ENCODE assay signal across 13 mouse cellular contexts in the genomic region with DNA sequence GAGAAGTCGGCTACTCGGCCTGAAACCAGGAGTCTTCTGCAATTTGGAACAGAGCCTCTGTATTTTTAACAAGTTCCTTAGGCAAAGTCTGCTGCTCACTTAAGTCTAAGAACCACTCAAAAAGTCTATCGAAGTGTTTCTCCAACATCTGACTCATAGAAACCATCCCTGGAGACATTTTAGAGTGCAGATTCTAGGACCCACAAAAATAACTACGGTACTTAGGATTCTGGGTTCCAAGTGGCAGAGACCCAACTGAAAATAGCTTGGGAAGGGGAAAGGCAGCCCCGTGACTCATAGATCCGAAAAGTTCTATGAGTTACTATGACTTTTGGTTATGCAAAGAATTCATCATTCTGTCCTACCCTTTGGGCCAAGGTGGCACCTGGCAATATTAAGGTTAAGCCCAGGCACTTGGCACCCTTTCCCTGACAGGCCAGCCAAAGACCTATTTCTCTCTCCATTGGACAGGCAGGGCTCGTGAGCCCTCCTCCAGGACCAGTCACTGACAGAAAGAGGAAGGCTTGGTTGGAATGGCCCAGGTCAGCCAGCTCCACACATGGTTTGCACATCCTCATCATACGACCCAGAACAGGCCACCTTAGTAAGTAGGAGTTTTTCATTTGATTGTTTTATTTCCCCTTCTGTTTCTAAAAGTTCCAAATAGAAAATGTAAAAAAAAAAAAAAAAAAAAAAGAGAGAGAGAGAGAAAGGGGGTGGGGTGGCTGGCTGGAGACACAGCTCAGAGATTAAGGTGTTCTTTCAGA. TPM values are rescaled to one million over a fixed set of nuclear protein-coding genes. Genes with fewer than 3 reads are reported as not detected.
DNase-seq lines count a peak whose midpoint lies in the region; ATAC-seq and TF ChIP-seq lines count a peak whose summit lies in the region.
"Had no signal": no experiment of that assay in that cellular context is flagged by ENCODE, and none has a peak within 500 bp of the region (broad histone marks: within the 10 kb centered on the region; RNA-seq: fewer than 3 reads in every experiment).

No protein-coding gene starts in this region.

- TF ChIP-seq EP300 in ES-Bruce4 (IDR thresholded peaks at IDR 0.05; ENCODE audit: insufficient read depth, low read depth, low read length), result no peak

- H3K4me2 ChIP-seq in hindbrain, postnatal 0 days (ENCODE audit: low read depth, low read length), result no peak overlapping the region
- H3K4me2 ChIP-seq: kidney, embryonic 15.5 days; midbrain, embryonic 15.5 days had no signal

- DNase-seq in cerebellum, adult 11-12 months, result peak; percentile 51
- DNase-seq in cerebellum, postnatal 36 days, result peak; percentile 53 to 56
- peak; percentile 50 for DNase-seq in lung, postnatal 25 days (ENCODE audit: low spot score)
- no peak for DNase-seq in right cerebral cortex, postnatal 25 days
- no peak for DNase-seq in kidney, adult 11 months
- DNase-seq in hindbrain, postnatal 0 days (ENCODE audit: low spot score), result no peak
- DNase-seq: adrenal gland, adult 2 months; retina, postnatal 1 day had no signal

- H3K9ac ChIP-seq in ES-Bruce4 (ENCODE audit: low read depth, poor library complexity, severe bottlenecking), result no peak overlapping the region
- H3K9ac ChIP-seq in hindbrain, postnatal 0 days (replicated peaks; ENCODE audit: low read length), result no peak overlapping the region
- H3K9ac ChIP-seq: kidney, embryonic 15.5 days; midbrain, embryonic 15.5 days had no signal

- 71% methylated on average over 8 of the region's 8 CpGs for WGBS in hindbrain, postnatal 0 days

- peak overlapping the region; percentile 95 for H3K27ac ChIP-seq in ES-Bruce4 (ENCODE audit: insufficient read depth, low read length)
- no peak overlapping the region for H3K27ac ChIP-seq in hindbrain, postnatal 0 days
- H3K27ac ChIP-seq: midbrain, embryonic 15.5 days had no signal

- ATAC-seq in cerebellum, adult (ENCODE audit: insufficient number of reproducible peaks, low FRiP score, low TSS enrichment), result no peak
- no peak for ATAC-seq in hindbrain, postnatal 0 days
- ATAC-seq: midbrain, embryonic 15.5 days had no signal

- no peak for TF ChIP-seq CTCF in ES-Bruce4 (IDR thresholded peaks at IDR 0.05; ENCODE audit: low read depth, low read length)
- TF ChIP-seq CTCF in hindbrain, postnatal 0 days (IDR thresholded peaks at IDR 0.05; ENCODE audit: low read depth), result no peak

- no peaks in the 10 kb centered on the region for H3K36me3 ChIP-seq in ES-Bruce4 (ENCODE audit: control insufficient read depth, insufficient read depth, low read length, poor library complexity, severe bottlenecking)
- no peaks in the 10 kb centered on the region for H3K36me3 ChIP-seq in hindbrain, postnatal 0 days (ENCODE audit: insufficient read depth, low read length)
- H3K36me3 ChIP-seq: kidney, embryonic 15.5 days; midbrain, embryonic 15.5 days had no signal

- H3K4me3 ChIP-seq in ES-Bruce4 (ENCODE audit: low read depth, low read length), result no peak overlapping the region
- no peak overlapping the region for H3K4me3 ChIP-seq in hindbrain, postnatal 0 days (ENCODE audit: low read length)
- H3K4me3 ChIP-seq: erythroblast, embryonic 14.5 days; kidney, embryonic 15.5 days; midbrain, embryonic 15.5 days had no signal

- TF ChIP-seq POLR2A in ES-Bruce4 (IDR thresholded peaks at IDR 0.05; ENCODE audit: insufficient read depth, low read length), result no peak

- peaks cover 16% of the 10 kb centered on the region for H3K4me1 ChIP-seq in ES-Bruce4 (ENCODE audit: control insufficient read depth, insufficient read depth, low read length)
- H3K4me1 ChIP-seq in hindbrain, postnatal 0 days (ENCODE audit: insufficient read depth, low read length), result peaks cover 12% of the 10 kb centered on the region; the same call in 1 of the 2 replicates

- no peaks in the 10 kb centered on the region for H3K9me3 ChIP-seq in ES-Bruce4 (replicated peaks; ENCODE audit: control insufficient read depth, insufficient read depth, low read length, poor library complexity, severe bottlenecking)
- no peaks in the 10 kb centered on the region for H3K9me3 ChIP-seq in hindbrain, postnatal 0 days (ENCODE audit: low read length)
- H3K9me3 ChIP-seq: kidney, embryonic 15.5 days; midbrain, embryonic 15.5 days had no signal

- no peaks in the 10 kb centered on the region for H3K27me3 ChIP-seq in ES-Bruce4 (ENCODE audit: control insufficient read depth, insufficient read depth, low read length, poor library complexity, severe bottlenecking)
- H3K27me3 ChIP-seq in hindbrain, postnatal 0 days (ENCODE audit: insufficient read depth, low read length), result no peaks in the 10 kb centered on the region
- H3K27me3 ChIP-seq: kidney, embryonic 15.5 days had no signal

RNA-seq across cellular contexts. Expression of a gene that starts 27.6 kb away (rescaled TPM):
- 29.4 and 31.0 TPM in 2 replicates for polyA plus RNA-seq in ES-Bruce4 (2011; ENCODE audit: insufficient read depth, insufficient read length, low read depth, missing spikeins)
- total RNA-seq in hindbrain, postnatal 0 days (2014; rRNA removed), result 108 and 110 TPM in 2 replicates
- polyA plus RNA-seq in hindbrain, postnatal 0 days (2015; fragmentation: Nextera tagmentation; extraction: Ambion mirVana), result 15.2 and 19.7 TPM in 2 replicates

Comparison
In these comparisons a context has a peak if more than half of its experiments do, and no peak if none do; other contexts are left out.
1. DNase-seq: peak in cerebellum, adult 11-12 months (single experiment), cerebellum, postnatal 36 days (2 of 2) and lung, postnatal 25 days (single experiment); none in right cerebral cortex, postnatal 25 days (single experiment), kidney, adult 11 months (single experiment) and hindbrain, postnatal 0 days (single experiment).